Mouse (Mus musculus) left cerebral cortex, adult 8-10 months (tissue): ENCODE measurements at regions not wholly inside any gene's neighbourhood (a gene's known extent, or its start where the extent isn't known, plus 50 kb on each side); places are given as distances from the start of the nearest gene placed in this dataset.

ENCODE experiments used
- DNase-seq, 2 experiments: peaks; one replicate each; pipeline ENCODE4 v3.0.0; 2022; ENCODE audit warnings: low spot score in 2 of 2

DNA sequence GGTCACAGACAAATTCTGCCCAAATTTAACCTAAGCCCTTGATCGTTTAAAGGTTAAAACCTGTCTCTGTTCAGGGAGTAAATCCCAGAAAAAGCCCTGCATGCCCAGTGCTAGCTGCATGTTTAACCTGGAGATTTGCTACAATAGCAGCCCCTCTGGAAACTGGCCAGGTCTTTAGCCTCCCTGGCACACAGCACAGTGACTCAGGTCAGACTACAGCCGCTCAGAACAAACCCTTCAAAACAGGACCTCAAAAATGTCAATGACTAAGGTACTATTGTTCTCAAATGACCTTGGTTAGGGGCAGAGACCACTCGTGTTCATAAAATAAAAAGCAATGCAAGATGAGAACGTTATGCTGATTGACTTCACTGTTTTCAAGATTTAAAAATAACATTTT, 101.8 kb upstream of the Ccn2 start:
- no peak for DNase-seq

DNA sequence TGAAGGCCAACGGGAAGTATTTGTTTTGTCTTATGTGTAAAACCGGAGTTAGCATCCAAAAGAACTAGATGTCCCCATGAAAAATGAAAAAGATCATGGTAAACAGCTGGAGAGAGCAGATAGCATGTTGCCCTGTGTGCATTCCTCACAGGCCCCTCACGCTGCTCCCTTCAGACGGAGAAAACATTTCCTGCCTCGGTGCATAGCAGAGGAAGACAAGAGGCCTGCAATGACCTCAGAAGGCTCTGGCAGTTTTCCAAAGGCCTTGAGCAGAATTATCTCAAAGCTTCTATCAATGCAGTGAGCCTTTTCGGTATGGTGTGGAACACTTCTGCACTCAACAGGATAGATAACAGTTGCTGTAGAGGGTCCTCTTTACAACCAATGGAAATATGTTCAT, 101.3 kb upstream of the Ccn2 start:
- no peak for DNase-seq

DNA sequence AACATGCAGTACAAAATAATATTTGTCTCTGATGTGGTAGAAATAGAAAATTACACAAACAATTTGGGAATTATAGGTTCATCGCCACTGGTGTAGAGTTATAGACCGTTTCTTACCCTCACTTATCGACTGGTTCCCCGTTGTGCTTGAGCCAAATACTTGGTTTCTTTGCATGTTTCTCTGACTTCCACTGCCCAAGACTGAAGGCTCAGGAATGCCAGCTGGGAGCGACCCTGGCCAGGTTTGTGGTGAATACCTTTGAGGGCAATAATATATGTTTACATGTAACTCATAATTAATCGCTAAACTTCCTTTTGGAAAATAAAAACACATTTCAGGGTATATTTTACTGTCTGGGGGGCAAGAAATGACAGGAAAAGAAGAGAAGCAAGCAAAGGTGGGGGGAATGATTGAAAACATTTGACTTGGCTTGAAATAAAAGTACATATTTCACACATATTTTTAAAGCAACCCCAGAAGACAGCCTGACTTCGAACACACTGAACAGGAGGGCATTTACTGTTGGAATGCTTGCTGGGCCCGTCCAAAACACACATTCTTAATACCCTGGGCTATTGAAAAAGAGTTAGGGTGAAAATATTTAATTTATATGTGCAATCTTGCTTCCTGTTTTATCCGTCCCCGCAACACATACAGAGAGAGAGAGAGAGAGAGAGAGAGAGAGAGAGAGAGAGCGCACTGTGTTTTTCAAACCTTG, 75.3 kb upstream of the Ccn2 start:
- DNase-seq: no peak

DNA sequence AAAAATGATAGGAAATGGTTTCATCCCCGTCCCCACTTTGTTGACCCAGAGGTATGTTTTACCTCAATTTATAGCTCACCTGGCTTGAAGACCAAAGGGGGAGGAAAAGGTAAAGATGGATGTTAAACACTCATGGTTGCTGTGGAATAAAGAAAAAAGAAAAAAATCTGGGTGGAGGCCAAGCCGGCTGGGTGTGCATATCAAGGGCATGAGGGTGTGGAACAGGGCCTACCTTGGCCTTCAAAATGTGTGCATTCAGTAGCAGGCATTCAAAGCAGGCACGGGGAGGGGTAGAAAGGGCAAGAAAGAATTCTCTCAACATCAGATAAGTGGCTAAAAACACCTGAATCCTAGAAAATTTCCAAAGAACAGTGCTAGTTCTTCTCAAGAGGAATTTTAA, 74.7 kb upstream of the Ccn2 start:
- DNase-seq: no peak

DNA sequence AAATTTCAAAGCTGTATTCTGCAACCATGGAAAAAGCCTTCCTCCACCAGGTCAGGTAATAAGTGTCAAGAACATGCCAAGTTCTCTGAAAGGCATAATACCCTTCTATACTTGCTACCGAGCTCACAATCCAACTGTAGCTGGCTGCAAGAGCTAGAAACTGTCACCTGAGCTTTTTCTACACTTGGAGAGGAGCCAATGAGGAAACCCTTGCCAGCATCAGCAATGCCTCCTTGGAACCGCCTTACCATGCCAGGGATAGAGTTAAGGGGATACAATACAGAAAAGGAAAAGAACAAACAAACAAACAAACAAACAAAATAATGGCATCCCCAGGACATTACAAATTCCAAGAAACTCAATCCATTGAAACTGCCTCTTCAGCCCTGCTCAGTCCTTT, 62.5 kb upstream of the Ccn2 start:
- no peak for DNase-seq

DNA sequence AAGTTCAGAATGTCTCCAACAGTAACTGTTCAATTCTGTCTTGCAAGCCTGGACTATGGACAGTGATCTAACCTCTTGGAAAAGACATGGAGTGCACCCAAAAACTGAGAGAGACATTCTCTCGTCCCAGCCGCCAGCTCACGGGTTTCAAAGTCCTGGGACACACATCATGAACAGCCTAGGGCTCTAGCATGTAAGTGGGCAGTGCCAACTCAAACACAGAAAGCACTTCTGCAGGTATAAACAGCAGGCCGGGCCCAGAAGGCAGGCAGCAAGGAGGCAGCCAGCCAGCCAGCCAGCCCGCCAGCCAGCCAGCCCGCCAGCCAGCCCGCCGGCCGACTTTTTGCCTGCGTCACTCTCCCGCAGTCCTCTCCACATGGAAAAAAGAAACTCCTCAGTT, 60.3 kb upstream of the Ccn2 start:
- DNase-seq: peak in 1 of 2 experiments; percentile 4

DNA sequence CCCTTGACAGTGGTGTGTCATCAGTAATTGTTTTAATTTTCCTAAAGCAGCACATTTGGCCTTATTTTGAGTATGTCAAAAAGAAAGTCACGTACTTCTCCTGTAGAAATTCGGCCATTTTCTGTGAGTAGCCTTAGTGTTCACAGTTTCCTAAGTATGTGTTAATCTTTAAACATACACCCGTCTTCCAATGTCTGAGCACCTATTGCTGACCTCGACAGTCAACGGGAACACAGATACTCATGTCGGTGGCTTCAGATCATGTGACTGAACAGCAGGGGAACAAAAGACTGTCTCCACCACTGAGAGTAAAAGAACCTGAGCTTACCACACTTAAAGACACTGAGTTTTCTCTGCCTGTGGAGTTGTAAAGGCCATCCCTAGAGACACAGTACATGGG, 59.8 kb upstream of the Ccn2 start:
- no peak for DNase-seq

DNA sequence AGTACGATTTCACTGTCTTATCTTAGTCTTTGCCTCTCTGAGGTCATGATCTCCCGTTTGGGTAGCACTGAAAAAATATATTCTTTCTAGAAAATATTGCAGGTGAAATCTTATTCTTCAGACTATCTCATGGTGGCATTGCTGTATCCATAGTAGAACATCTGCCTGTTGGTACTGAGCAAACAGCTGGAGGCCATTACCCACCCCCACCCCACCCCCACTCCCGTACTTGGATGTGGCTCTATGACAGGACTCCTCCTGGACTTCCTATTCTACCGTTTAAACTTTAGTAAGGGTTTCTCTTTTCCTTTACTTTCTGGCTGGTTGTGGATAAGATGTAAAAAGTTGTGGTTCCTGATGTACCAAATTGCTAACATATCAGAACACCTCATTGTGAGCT, 53.3 kb upstream of the Ccn2 start:
- no peak for DNase-seq
